Mouse (Mus musculus) neural tube, embryonic 13.5 days (tissue): ENCODE results near the gene Ptprj. TPM values are rescaled to one million over a fixed set of nuclear protein-coding genes. Genes with fewer than 3 reads are reported as not detected.
"Not testable (repeated sequence)": the region's sequence is repeated elsewhere in the genome, so short reads cannot be mapped to it uniquely, and the experiment has no call there.

Experiments used
- ATAC-seq: fragments of 200-750 bp; cut with Nextera tagmentation; 2 replicates; pipeline ENCODE4 v1.8.0; 2017; ENCODE audit warnings: low read depth, mild to moderate bottlenecking, moderate TSS enrichment, moderate library complexity
- H3K27ac ChIP-seq: fragments of 300-500 bp; sonication (generic); replicated peaks from 2 replicates; pipeline ENCODE4 v1.5.1; 2015; ENCODE audit warnings: moderate library complexity, mild to moderate bottlenecking, inconsistent platforms
- H3K27me3 ChIP-seq: fragments of 300-500 bp; sonication (generic); 2 replicates; pipeline ENCODE4 v1.6.1; 2015; ENCODE audit warnings: mild to moderate bottlenecking, inconsistent platforms
- H3K36me3 ChIP-seq: fragments of 300-500 bp; sonication (generic); 2 replicates; pipeline ENCODE4 v1.6.1; 2015; ENCODE audit warnings: mild to moderate bottlenecking, inconsistent platforms
- H3K4me1 ChIP-seq: fragments of 300-500 bp; sonication (generic); replicated peaks from 2 replicates; pipeline ENCODE4 v1.6.1; 2015; ENCODE audit warnings: inconsistent platforms
- H3K4me2 ChIP-seq: fragments of 300-500 bp; sonication (generic); 2 replicates; pipeline ENCODE4 v1.6.1; 2015; ENCODE audit warnings: inconsistent platforms, mild to moderate bottlenecking, moderate library complexity
- H3K4me3 ChIP-seq: fragments of 300-500 bp; sonication (generic); 2 replicates; pipeline ENCODE4 v1.5.1; 2015; ENCODE audit warnings: mild to moderate bottlenecking, inconsistent platforms
- H3K9ac ChIP-seq: fragments of 300-500 bp; sonication (generic); 2 replicates; pipeline ENCODE4 v1.6.1; 2015; ENCODE audit warnings: moderate library complexity, mild to moderate bottlenecking, inconsistent platforms
- H3K9me3 ChIP-seq: fragments of 300-500 bp; sonication (generic); 2 replicates; pipeline ENCODE4 v1.6.1; 2016; ENCODE audit warnings: inconsistent platforms
- WGBS: fragments of 180-500 bp; shearing (Covaris S2); methylation state at CpG from one replicate; pipeline ENCODE4 v1.1.7; 2015; 5-methylcytosine and 5-hydroxymethylcytosine counted together
- polyA plus RNA-seq: library from polyadenylated mRNA; unstranded; fragments of >200 nt; fragmentation: Nextera tagmentation; extraction: Ambion mirVana; gene quantifications from 2 replicates; pipeline ENCODE4 v1.2.1, GENCODE M21; 2015

The Ptprj gene
- polyA plus RNA-seq, 1 experiment from 2014 or later, result 4.4 TPM

- Histone ChIP-seq H3K36me3 (peaks cover 42% of the 10 kb centered on the region), H3K27ac (no peak overlapping the region), H3K4me1 (no peaks in the 10 kb centered on the region)
Observed at GRCm38 (mm10) chr2:90462252-90462651, 118.2 kb downstream of the Ptprj start.

GRCm38 (mm10) chr2:90457946-90458345 is 122.5 kb downstream of the Ptprj start:
- no peaks in the 10 kb centered on the region for H3K27me3 ChIP-seq
- ATAC-seq, result no peak

More at GRCm38 (mm10) chr2:90462252-90462651, 118.2 kb downstream of the Ptprj start:
- H3K9me3 ChIP-seq, result no peaks in the 10 kb centered on the region
- no peak overlapping the region for H3K9ac ChIP-seq
- ATAC-seq, result no peak
- no peaks in the 10 kb centered on the region for H3K27me3 ChIP-seq
- no peak overlapping the region for H3K4me2 ChIP-seq
- no peak overlapping the region for H3K4me3 ChIP-seq

GRCm38 (mm10) chr2:90452380-90452779 is 128.1 kb downstream of the Ptprj start:
- 88% methylated on average over 3 of the region's 3 CpGs for WGBS
- no peak for ATAC-seq

More at GRCm38 (mm10) chr2:90457946-90458345, 122.5 kb downstream of the Ptprj start:
- no peak overlapping the region for H3K4me2 ChIP-seq
- H3K4me1 ChIP-seq, result no peaks in the 10 kb centered on the region
- 93% methylated on average over 12 of the region's 12 CpGs for whole genome bisulfite sequencing
- H3K9me3 ChIP-seq, result no peaks in the 10 kb centered on the region
- peaks cover 58% of the 10 kb centered on the region for H3K36me3 ChIP-seq
- no peak overlapping the region for H3K27ac ChIP-seq
- no peak overlapping the region for H3K9ac ChIP-seq
- no peak overlapping the region for H3K4me3 ChIP-seq

GRCm38 (mm10) chr2:90448967-90449740 is 131.3 kb downstream of the Ptprj start:
- H3K4me3 ChIP-seq, result no peak overlapping the region
- H3K27me3 ChIP-seq, result no peaks in the 10 kb centered on the region
- WGBS, result 87% methylated on average over 15 of the region's 15 CpGs
- H3K4me2 ChIP-seq, result no peak overlapping the region
- H3K9me3 ChIP-seq, result no peaks in the 10 kb centered on the region
- H3K36me3 ChIP-seq, result peaks cover 44% of the 10 kb centered on the region
- ATAC-seq, result no peak
- no peak overlapping the region for H3K9ac ChIP-seq
- no peaks in the 10 kb centered on the region for H3K4me1 ChIP-seq
- H3K27ac ChIP-seq, result no peak overlapping the region

More at GRCm38 (mm10) chr2:90452380-90452779, 128.1 kb downstream of the Ptprj start:
- Histone ChIP-seq H3K9ac (no peak overlapping the region), H3K27ac (no peak overlapping the region), H3K9me3 (no peaks in the 10 kb centered on the region), H3K4me2 (no peak overlapping the region), H3K4me1 (no peaks in the 10 kb centered on the region), H3K27me3 (no peaks in the 10 kb centered on the region), H3K36me3 (peaks cover 62% of the 10 kb centered on the region), H3K4me3 (no peak overlapping the region)

GRCm38 (mm10) chr2:90443811-90444210 is 136.6 kb downstream of the Ptprj start:
- Histone ChIP-seq H3K4me2 (no peak overlapping the region), H3K9ac (no peak overlapping the region), H3K36me3 (peaks cover 7% of the 10 kb centered on the region; the same call in 1 of the 2 replicates), H3K4me3 (no peak overlapping the region), H3K27ac (no peak overlapping the region), H3K4me1 (no peaks in the 10 kb centered on the region), H3K9me3 (no peaks in the 10 kb centered on the region), H3K27me3 (no peaks in the 10 kb centered on the region)
- no peak for ATAC-seq
- 84% methylated on average over 5 of the region's 5 CpGs for WGBS

- H3K9ac ChIP-seq, ATAC-seq, H3K4me2 ChIP-seq, H3K9me3 ChIP-seq, H3K4me3 ChIP-seq, H3K27ac ChIP-seq, H3K27me3 ChIP-seq, H3K36me3 ChIP-seq, H3K4me1 ChIP-seq: not testable (repeated sequence)
- WGBS, result 51% methylated on average over 4 of the region's 4 CpGs
Observed at GRCm38 (mm10) chr2:90441811-90442210, 138.6 kb downstream of the Ptprj start.

GRCm38 (mm10) chr2:90440169-90440568 is 140.3 kb downstream of the Ptprj start:
- not testable (repeated sequence) for H3K4me3 ChIP-seq

GRCm38 (mm10) chr2:90437453-90437852 is 143.0 kb downstream of the Ptprj start:
- ATAC-seq, H3K36me3 ChIP-seq, H3K4me3 ChIP-seq, H3K9ac ChIP-seq, H3K4me1 ChIP-seq, H3K4me2 ChIP-seq, H3K9me3 ChIP-seq, H3K27ac ChIP-seq, H3K27me3 ChIP-seq: not testable (repeated sequence)
- 100% methylated on average over 1 of the region's 5 CpGs for WGBS

More at GRCm38 (mm10) chr2:90440169-90440568, 140.3 kb downstream of the Ptprj start:
- not testable (repeated sequence) for H3K27ac ChIP-seq, H3K4me1 ChIP-seq, H3K9ac ChIP-seq, H3K9me3 ChIP-seq, H3K4me2 ChIP-seq, H3K27me3 ChIP-seq, H3K36me3 ChIP-seq, ATAC-seq

GRCm38 (mm10) chr2:90429782-90430181 is 150.7 kb downstream of the Ptprj start:
- H3K4me2 ChIP-seq, H3K4me3 ChIP-seq, H3K4me1 ChIP-seq, H3K36me3 ChIP-seq, H3K27ac ChIP-seq, H3K9me3 ChIP-seq, H3K27me3 ChIP-seq, ATAC-seq, H3K9ac ChIP-seq: not testable (repeated sequence)
- WGBS, result no CpG with 5 or more reads among the region's 4 CpGs

- 0 out of 2 replicates have a peak, but pooled peaks have one; percentile 19 for ATAC-seq
- not testable (repeated sequence) for H3K9me3 ChIP-seq, H3K27me3 ChIP-seq, H3K4me2 ChIP-seq, H3K36me3 ChIP-seq, H3K9ac ChIP-seq, H3K27ac ChIP-seq, H3K4me1 ChIP-seq, H3K4me3 ChIP-seq
- WGBS, result 83% methylated on average over 1 of the region's 11 CpGs
Observed at GRCm38 (mm10) chr2:90428988-90429717, 151.3 kb downstream of the Ptprj start.

- not testable (repeated sequence) for H3K9ac ChIP-seq, H3K27ac ChIP-seq, ATAC-seq, H3K27me3 ChIP-seq, H3K36me3 ChIP-seq, H3K4me2 ChIP-seq, H3K9me3 ChIP-seq, H3K4me3 ChIP-seq, H3K4me1 ChIP-seq
- WGBS, result no CpG with 5 or more reads among the region's 4 CpGs
Observed at GRCm38 (mm10) chr2:90424937-90425336, 155.5 kb downstream of the Ptprj start.

- H3K27me3 ChIP-seq, H3K27ac ChIP-seq, H3K36me3 ChIP-seq, ATAC-seq, H3K4me2 ChIP-seq, H3K4me3 ChIP-seq, H3K9me3 ChIP-seq, H3K4me1 ChIP-seq, H3K9ac ChIP-seq: not testable (repeated sequence)
- WGBS, result 90% methylated on average over 6 of the region's 6 CpGs
Observed at GRCm38 (mm10) chr2:90422282-90422681, 158.2 kb downstream of the Ptprj start.
